Mouse (Mus musculus): ENCODE measurements around the gene Gm5148.
A peak's percentile ranks its signal among the peaks of the same experiment; 100 is the strongest.

Gene Gm5148

DNA sequence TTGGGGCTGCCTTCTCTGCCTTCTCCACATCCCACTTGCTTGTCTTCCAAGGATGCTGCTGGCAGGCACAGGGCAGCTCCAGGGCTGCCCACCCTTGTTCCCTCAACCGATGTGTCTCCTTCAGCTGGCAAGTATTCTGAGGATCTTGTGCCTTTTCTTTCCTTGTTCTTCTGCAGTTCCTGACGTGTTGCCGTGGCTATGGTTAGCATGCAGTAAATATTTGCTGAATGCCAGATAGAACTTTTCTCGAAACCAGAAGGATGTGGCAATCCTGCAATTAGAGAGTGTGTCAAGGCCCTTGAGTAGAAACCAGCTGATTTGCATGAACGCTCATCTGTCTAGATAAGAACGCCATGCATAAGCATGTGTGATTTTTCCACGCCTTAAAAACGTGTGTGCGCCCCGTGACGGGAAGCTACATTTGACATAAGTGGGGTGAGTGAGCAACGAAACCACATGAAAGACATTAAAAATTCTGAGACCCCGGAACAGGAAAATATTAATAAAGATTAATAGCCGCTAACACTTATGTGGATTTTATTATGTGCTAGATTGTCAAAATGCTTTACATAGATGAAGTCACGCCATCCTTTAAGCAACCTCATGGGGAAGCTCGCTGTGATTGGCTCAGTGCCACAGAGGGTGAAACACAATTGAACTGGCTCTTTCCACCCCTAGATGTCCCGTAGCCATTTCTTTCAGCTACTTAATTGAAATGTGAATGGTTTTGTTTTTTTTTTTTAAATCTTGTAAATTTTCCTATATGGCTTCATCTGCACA is 14.1 kb upstream of the Gm5148 start:
- no peak for DNase-seq (ENCODE audit: low read depth, low spot score)

GRCm38 (mm10) chr3:37737407-37737806 is 13.1 kb upstream of the Gm5148 start:
- DNase-seq (ENCODE audit: low read depth, low spot score), result no peak

DNA sequence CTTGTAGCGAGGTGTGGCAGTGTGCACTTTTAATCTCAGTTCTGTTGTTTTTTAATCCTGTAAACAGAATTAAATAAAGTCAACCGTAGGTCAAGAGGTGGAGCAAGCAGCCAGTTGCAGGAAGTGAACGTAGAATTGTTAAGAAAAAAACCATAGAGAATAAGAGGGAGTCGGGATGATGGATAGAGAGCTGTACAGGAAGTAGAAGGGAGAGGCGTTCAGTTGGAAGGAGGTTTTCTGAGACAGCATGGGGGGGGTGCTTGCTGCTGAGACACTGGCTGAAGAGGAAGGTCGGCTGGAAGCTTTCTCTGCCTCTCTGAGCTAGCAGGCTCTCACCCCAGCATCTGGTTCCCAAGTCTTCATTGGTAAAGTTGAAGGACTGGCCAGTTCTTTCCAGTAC is 10.9 kb upstream of the Gm5148 start:
- DNase-seq (ENCODE audit: low read depth, low spot score), result no peak

- no peak for DNase-seq (ENCODE audit: low read depth, low spot score)
These were observed 4.9 kb upstream of the Gm5148 start for GRCm38 (mm10) chr3:37729142-37729541.

- DNase-seq (ENCODE audit: low read depth, low spot score), result no peak
These were observed 4.1 kb upstream of the Gm5148 start for GRCm38 (mm10) chr3:37728112-37729100.

GRCm38 (mm10) chr3:37727392-37727791 is 3.1 kb upstream of the Gm5148 start:
- no peak for DNase-seq (ENCODE audit: low read depth, low spot score)

GRCm38 (mm10) chr3:37726501-37727140 is 2.3 kb upstream of the Gm5148 start:
- no peak for DNase-seq (ENCODE audit: low read depth, low spot score)

- no peak for DNase-seq (ENCODE audit: low read depth, low spot score)
These were observed 851 bp upstream of the Gm5148 start for GRCm38 (mm10) chr3:37724946-37725735.

DNA sequence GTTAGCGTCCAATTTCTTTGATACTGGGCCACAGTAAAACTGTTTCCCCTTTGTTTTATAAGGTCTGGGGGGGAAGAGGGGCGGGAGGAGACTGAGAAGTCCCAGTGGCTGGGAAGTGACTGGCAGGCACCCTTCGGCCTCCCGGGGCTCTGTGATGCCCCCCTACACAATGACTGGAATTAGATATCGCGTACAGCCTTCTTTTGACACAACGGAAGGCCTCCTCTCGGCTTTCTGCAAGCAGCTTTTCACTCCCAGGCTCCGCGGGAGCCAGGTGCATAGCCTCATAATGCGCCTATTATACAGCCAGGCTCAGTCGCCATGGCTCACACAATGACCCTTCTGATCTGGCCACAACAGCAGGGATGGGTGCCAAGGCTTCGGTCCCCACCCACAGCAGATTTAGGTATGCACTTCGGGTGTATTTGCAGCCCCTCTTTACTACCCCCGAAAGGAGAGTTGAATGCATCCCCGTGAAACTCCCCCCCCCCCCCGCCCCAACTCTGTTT is 574 bp downstream of the Gm5148 start:
- no peak for DNase-seq (ENCODE audit: low read depth, low spot score)

GRCm38 (mm10) chr3:37723061-37723521 is 1.2 kb downstream of the Gm5148 start:
- peak; percentile 81 for DNase-seq (ENCODE audit: low read depth, low spot score)

GRCm38 (mm10) chr3:37722487-37723060 is 1.7 kb downstream of the Gm5148 start:
- DNase-seq (ENCODE audit: low read depth, low spot score), result peak; percentile 49

DNA sequence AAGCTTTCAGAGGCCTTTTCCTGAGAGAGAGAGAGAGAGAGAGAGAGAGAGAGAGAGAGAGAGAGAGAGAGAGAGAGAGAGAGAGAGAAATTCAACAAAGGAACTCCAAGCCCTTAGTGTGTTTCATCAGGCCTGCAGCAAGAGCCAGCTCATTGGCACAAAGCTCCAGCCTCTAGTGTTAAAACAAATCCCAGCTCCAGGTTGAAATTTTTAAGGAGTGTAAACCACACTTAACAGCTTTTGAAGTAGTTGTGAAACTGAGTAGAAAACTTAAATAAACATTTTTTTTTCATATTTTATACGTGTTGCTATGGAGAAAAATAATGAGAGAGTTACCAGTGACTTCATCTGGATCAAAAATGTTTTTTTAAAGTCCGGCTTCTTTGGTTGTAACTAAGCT is 7.3 kb downstream of the Gm5148 start:
- DNase-seq (ENCODE audit: low read depth, low spot score), result no peak

- no peak for DNase-seq (ENCODE audit: low read depth, low spot score)
These were observed 8.6 kb downstream of the Gm5148 start for GRCm38 (mm10) chr3:37715734-37716133.

- DNase-seq (ENCODE audit: low read depth, low spot score), result no peak
These were observed 11.8 kb downstream of the Gm5148 start for GRCm38 (mm10) chr3:37712501-37712900.

GRCm38 (mm10) chr3:37711639-37712038 is 12.7 kb downstream of the Gm5148 start:
- DNase-seq (ENCODE audit: low read depth, low spot score), result no peak

GRCm38 (mm10) chr3:37707801-37708200 is 16.5 kb downstream of the Gm5148 start:
- no peak for DNase-seq (ENCODE audit: low read depth, low spot score)

DNA sequence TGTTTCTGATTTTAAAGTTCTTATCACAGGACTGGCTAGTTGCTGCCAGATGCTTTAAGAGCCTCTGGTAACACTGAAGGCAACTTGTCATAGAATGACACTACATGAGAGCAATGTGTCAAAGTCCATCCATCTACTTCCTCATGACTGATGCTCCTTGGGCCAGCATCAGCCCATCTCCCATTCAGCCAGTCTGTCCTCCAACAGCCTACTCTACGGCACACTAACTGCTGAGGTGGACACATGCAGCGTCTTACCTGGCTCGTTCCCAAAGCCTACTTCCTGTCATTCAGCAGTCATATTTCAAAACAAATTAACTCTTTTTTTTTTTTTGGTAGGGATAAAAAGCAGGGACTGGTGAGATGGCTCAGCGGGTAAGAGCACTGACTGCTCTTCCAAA is 17.9 kb downstream of the Gm5148 start:
- no peak for DNase-seq (ENCODE audit: low read depth, low spot score)

GRCm38 (mm10) chr3:37705436-37705835 is 18.9 kb downstream of the Gm5148 start:
- no peak for DNase-seq (ENCODE audit: low read depth, low spot score)

- no peak for DNase-seq (ENCODE audit: low read depth, low spot score)
These were observed 19.5 kb downstream of the Gm5148 start for GRCm38 (mm10) chr3:37704701-37705279.

- DNase-seq (ENCODE audit: low read depth, low spot score), result no peak
These were observed 21.2 kb downstream of the Gm5148 start for GRCm38 (mm10) chr3:37703066-37703465.
